Mouse (Mus musculus) lung, postnatal 0 days (tissue): ENCODE results near the gene Hhat.

Experiments
- CTCF ChIP-seq: IDR thresholded peaks from 2 replicates; pipeline ENCODE4 v1.5.1; 2016; ENCODE audit warnings: antibody characterized with exemption, mild to moderate bottlenecking
- EP300 ChIP-seq: IDR thresholded peaks from 2 replicates; pipeline ENCODE4 v1.6.1; 2016; ENCODE audit warnings: antibody characterized with exemption, mild to moderate bottlenecking, control low read depth

DNA sequence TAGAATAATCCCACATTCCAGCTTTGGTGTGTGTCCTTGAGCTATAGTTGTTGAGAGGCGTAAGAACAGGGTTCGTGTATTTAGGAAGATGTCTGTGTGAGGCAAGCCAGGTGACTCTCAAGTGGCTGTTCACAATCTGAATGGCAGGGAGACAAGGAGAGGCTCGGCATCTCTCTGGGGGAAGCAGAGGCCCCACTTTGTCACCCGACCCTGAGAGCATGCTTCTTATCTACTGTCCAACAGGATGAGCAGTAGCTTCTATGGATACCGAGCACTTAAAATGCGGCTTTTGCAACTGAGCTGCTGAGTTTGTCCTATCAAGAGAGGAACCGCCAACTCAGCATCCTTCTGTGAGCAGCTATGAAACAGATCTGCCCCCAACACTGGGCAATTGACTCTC lies 120.4 kb downstream of the Hhat start:
- no peak for TF ChIP-seq EP300
- TF ChIP-seq CTCF = no peak
